Mouse (Mus musculus) liver, adult (tissue): Measurements from ENCODE around the gene Shc3.

Experiments used
- GATA4 ChIP-seq: IDR thresholded peaks from 2 replicates; pipeline ENCODE4 v1.6.1; 2014; ENCODE audit warnings: mild to moderate bottlenecking, low read length; ENCODE audit not compliant: insufficient replicate concordance

Gene Shc3

GRCm38 (mm10) chr13:51568911-51569684 is at the start of gene Shc3:
Shc3 (minus strand) TSS chr13:51569419.
- no peak for TF ChIP-seq GATA4

- no peak for TF ChIP-seq GATA4
Observed at GRCm38 (mm10) chr13:51618602-51619001, 49.4 kb upstream of the Shc3 start.

- TF ChIP-seq GATA4, result no peak
Observed at GRCm38 (mm10) chr13:51617861-51618260, 48.6 kb upstream of the Shc3 start.

- no peak for TF ChIP-seq GATA4
Observed at GRCm38 (mm10) chr13:51617306-51617705, 48.1 kb upstream of the Shc3 start.

- TF ChIP-seq GATA4, result no peak
Observed at GRCm38 (mm10) chr13:51616417-51617044, 47.3 kb upstream of the Shc3 start.

- TF ChIP-seq GATA4, result no peak
Observed at GRCm38 (mm10) chr13:51615815-51616214, 46.6 kb upstream of the Shc3 start.

GRCm38 (mm10) chr13:51611500-51611899 is 42.3 kb upstream of the Shc3 start:
- TF ChIP-seq GATA4, result no peak

- no peak for TF ChIP-seq GATA4
Observed at GRCm38 (mm10) chr13:51611060-51611459, 41.8 kb upstream of the Shc3 start.

- no peak for TF ChIP-seq GATA4
Observed at GRCm38 (mm10) chr13:51609231-51609630, 40.0 kb upstream of the Shc3 start.

- no peak for TF ChIP-seq GATA4
Observed at GRCm38 (mm10) chr13:51603894-51604244, 34.6 kb upstream of the Shc3 start.

- TF ChIP-seq GATA4, result no peak
Observed at GRCm38 (mm10) chr13:51603221-51603893, 34.1 kb upstream of the Shc3 start.

GRCm38 (mm10) chr13:51602764-51603163 is 33.5 kb upstream of the Shc3 start:
- TF ChIP-seq GATA4, result no peak

- no peak for TF ChIP-seq GATA4
Observed at GRCm38 (mm10) chr13:51600169-51600568, 30.9 kb upstream of the Shc3 start.

- no peak for TF ChIP-seq GATA4
Observed at GRCm38 (mm10) chr13:51598063-51598462, 28.8 kb upstream of the Shc3 start.

- TF ChIP-seq GATA4, result no peak
Observed at GRCm38 (mm10) chr13:51595404-51595803, 26.2 kb upstream of the Shc3 start.

- TF ChIP-seq GATA4, result no peak
Observed at GRCm38 (mm10) chr13:51594656-51595311, 25.6 kb upstream of the Shc3 start.

- no peak for TF ChIP-seq GATA4
Observed at GRCm38 (mm10) chr13:51588005-51588404, 18.8 kb upstream of the Shc3 start.
